30 mouse cellular contexts compared by ENCODE assay signal in the genomic region with DNA sequence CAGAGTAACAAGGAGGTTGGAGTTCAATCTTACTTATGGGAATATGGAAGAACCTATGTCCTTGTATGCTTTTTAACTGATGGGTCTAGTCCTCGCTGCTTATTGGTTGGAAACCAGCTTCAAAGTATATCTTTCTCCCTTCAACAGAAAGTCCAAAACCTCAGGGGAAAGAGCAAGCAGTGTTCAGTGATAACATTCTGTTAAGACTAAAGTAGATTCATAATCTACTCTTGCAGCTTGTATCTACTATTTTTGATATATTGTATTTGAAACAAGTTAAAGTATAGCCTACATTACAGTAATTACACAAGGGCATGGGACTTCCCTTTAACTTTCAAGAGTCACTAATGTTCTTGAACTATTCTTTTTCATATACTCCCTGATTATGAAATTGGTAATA.
"Had no signal": no experiment of that assay in that cellular context is flagged by ENCODE, and none has a peak within 500 bp of the region (broad histone marks: within the 10 kb centered on the region; RNA-seq: fewer than 3 reads in every experiment).

No protein-coding gene starts in this region.

- H3K4me3 ChIP-seq: heart, embryonic 10.5 days; heart, embryonic 12.5 days; heart, embryonic 13.5 days; heart, embryonic 15.5 days; hindbrain, embryonic 10.5 days; hindbrain, embryonic 12.5 days; hindbrain, embryonic 13.5 days; hindbrain, embryonic 15.5 days; intestine, embryonic 15.5 days; kidney, embryonic 15.5 days; layer of hippocampus, adult 2 months; left cerebral cortex, adult 2 months had no signal

- H3K27ac ChIP-seq: heart, embryonic 10.5 days; heart, embryonic 13.5 days; heart, embryonic 15.5 days; hindbrain, embryonic 10.5 days; hindbrain, embryonic 12.5 days; hindbrain, embryonic 13.5 days; hindbrain, embryonic 14.5 days; hindbrain, embryonic 15.5 days; hindbrain, postnatal 0 days; intestine, embryonic 15.5 days; kidney, embryonic 15.5 days; kidney, postnatal 0 days; layer of hippocampus, adult 2 months; left cerebral cortex, adult 2 months had no signal

- H3K9ac ChIP-seq: heart, embryonic 12.5 days; heart, embryonic 13.5 days; heart, embryonic 15.5 days; hindbrain, embryonic 12.5 days; hindbrain, embryonic 13.5 days; hindbrain, embryonic 14.5 days; hindbrain, embryonic 15.5 days; intestine, embryonic 15.5 days; kidney, embryonic 15.5 days had no signal

- H3K9me3 ChIP-seq: heart, embryonic 10.5 days; heart, embryonic 12.5 days; heart, embryonic 13.5 days; heart, embryonic 15.5 days; hindbrain, embryonic 10.5 days; hindbrain, embryonic 12.5 days; hindbrain, embryonic 13.5 days; hindbrain, embryonic 15.5 days; intestine, embryonic 15.5 days; kidney, embryonic 15.5 days had no signal

- H3K27me3 ChIP-seq: heart, embryonic 12.5 days; heart, embryonic 13.5 days; heart, embryonic 15.5 days; hindbrain, embryonic 12.5 days; hindbrain, embryonic 13.5 days; hindbrain, embryonic 15.5 days; intestine, embryonic 15.5 days; kidney, embryonic 15.5 days had no signal

- H3K36me3 ChIP-seq: heart, embryonic 10.5 days; heart, embryonic 12.5 days; heart, embryonic 13.5 days; heart, embryonic 15.5 days; hindbrain, embryonic 10.5 days; hindbrain, embryonic 12.5 days; hindbrain, embryonic 13.5 days; hindbrain, embryonic 15.5 days; intestine, embryonic 15.5 days; kidney, embryonic 15.5 days had no signal

- H3K4me1 ChIP-seq: heart, embryonic 10.5 days; heart, embryonic 12.5 days; heart, embryonic 13.5 days; heart, embryonic 15.5 days; hindbrain, embryonic 10.5 days; hindbrain, embryonic 12.5 days; hindbrain, embryonic 13.5 days; hindbrain, embryonic 15.5 days; intestine, embryonic 15.5 days; kidney, embryonic 15.5 days had no signal

- DNase-seq: heart, postnatal 10 days; heart, postnatal 14 days; heart, postnatal 36 days; heart, postnatal 4 days; kidney, adult 11 months; kidney, adult 18-20 months; kidney, adult 2 months; kidney, adult 8-10 months; kidney, adult 9 months; kidney, postnatal 10 days; kidney, postnatal 25 days; kidney, postnatal 36 days; kidney, postnatal 4 days; layer of hippocampus, adult 9-11 months; layer of hippocampus, postnatal 36 days had no signal
